ENCODE assay signal across 8 mouse cellular contexts in the genomic region with DNA sequence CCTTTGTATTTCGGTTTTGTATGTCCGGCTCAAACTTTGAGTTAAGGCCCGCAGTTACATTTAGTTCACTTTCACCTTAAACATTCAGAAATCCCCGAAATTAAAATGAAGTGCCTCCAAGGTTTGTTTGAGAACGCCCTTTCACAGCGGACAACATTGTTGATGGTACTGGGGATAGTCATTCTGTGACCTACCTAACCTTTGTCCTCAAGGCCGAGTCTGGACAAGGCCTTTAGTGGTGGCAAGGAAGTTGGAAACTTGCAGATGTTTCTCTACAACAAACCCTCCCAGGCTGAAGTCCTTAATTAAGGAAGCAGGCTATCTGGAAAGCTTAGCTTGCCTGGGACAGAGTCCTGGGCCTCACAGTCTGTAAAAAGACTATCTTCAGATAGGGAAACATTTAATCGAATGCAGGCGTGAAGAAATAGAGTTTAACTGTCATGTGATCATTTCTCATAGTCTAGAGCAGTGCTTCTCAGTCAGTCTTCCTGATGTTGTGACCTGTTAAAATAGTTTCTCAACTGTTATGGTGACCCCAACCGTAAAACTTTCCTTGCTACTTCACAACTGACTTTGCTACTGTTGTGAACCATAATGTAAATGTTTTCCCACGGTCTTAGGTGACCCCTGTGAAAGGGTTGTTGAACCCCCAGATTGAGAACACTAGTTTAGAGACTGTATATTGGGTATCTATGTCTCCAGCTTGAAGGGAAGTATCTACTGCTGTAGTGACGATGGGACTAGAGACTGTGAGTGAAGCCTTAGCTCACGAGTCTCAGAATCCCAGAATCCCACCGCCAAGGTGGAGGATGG. TPM values are rescaled to one million over a fixed set of nuclear protein-coding genes. Genes with fewer than 3 reads are reported as not detected.
A peak's percentile ranks its signal among the peaks of the same experiment; 100 is the strongest.
DNase-seq lines count a peak whose midpoint lies in the region; ATAC-seq and TF ChIP-seq lines count a peak whose summit lies in the region.

No protein-coding gene starts in this region.

- no peaks in the 10 kb centered on the region for H3K9me3 ChIP-seq in heart, postnatal 0 days (replicated peaks; ENCODE audit: control insufficient read depth, low read length)
- no peaks in the 10 kb centered on the region for H3K9me3 ChIP-seq in liver, embryonic 11.5 days (ENCODE audit: control insufficient read depth, low read length)
- no peaks in the 10 kb centered on the region for H3K9me3 ChIP-seq in stomach, embryonic 16.5 days (replicated peaks; ENCODE audit: control insufficient read depth, low read length)

- intact Hi-C loops in heart, adult 2 months (cut with DNase I), result loop anchor here (2.0 to 5.0 kb wide), 5 partner anchors 122 to 333 kb away; no protein-coding TSS in a partner anchor

- H3K27ac ChIP-seq in heart, adult 2 months, result peak overlapping the region; percentile 86
- peak overlapping the region; percentile 81 for H3K27ac ChIP-seq in brown adipose tissue, adult 24 weeks (replicated peaks; ENCODE audit: low read depth, low read length)
- H3K27ac ChIP-seq in heart, postnatal 0 days (ENCODE audit: low read depth), result peak overlapping the region; percentile 97; the same call in 1 of the 2 replicates
- peak overlapping the region; percentile 91 for H3K27ac ChIP-seq in liver, embryonic 11.5 days (ENCODE audit: low read depth, low read length)
- H3K27ac ChIP-seq in stomach, embryonic 16.5 days (ENCODE audit: low read length), result peak overlapping the region; percentile 96

- H3K27me3 ChIP-seq in heart, adult 2 months (ENCODE audit: control insufficient read depth, insufficient read depth, low read length), result no peaks in the 10 kb centered on the region
- H3K27me3 ChIP-seq in heart, postnatal 0 days (ENCODE audit: control insufficient read depth, insufficient read depth, low read length), result no peaks in the 10 kb centered on the region
- no peaks in the 10 kb centered on the region for H3K27me3 ChIP-seq in liver, embryonic 11.5 days (replicated peaks; ENCODE audit: control insufficient read depth, insufficient read depth, low read length)
- no peaks in the 10 kb centered on the region for H3K27me3 ChIP-seq in stomach, embryonic 16.5 days (ENCODE audit: control insufficient read depth, insufficient read depth, low read length)

- no peak for DNase-seq in heart, adult 2 months
- no peak for DNase-seq in heart, postnatal 4 days
- DNase-seq in heart, postnatal 0 days (ENCODE audit: low spot score), result no peak
- DNase-seq in liver, embryonic 11.5 days (ENCODE audit: low spot score), result no peak
- DNase-seq in urinary bladder, postnatal 25 days (ENCODE audit: low spot score), result no peak
- DNase-seq in spleen, postnatal 4 days (ENCODE audit: low spot score in 2 of 2), result no peak

- TF ChIP-seq CTCF in heart, adult 2 months (IDR thresholded peaks at IDR 0.05), result no peak
- no peak for TF ChIP-seq CTCF in heart, postnatal 0 days (IDR thresholded peaks at IDR 0.05; ENCODE audit: low read depth)

- no peak for ATAC-seq in heart, postnatal 0 days (ENCODE audit: insufficient read depth, low read depth)
- ATAC-seq in liver, embryonic 11.5 days (replicated peaks; ENCODE audit: low FRiP score), result no peak
- ATAC-seq in stomach, embryonic 16.5 days (ENCODE audit: insufficient read depth, low FRiP score), result no peak

- H3K36me3 ChIP-seq in heart, adult 2 months (ENCODE audit: control insufficient read depth, insufficient read depth, low read length), result peaks cover 33% of the 10 kb centered on the region
- 0 out of 2 replicates have a peak, but pooled peaks cover 1% of the 10 kb centered on the region for H3K36me3 ChIP-seq in heart, postnatal 0 days (replicated peaks; ENCODE audit: control insufficient read depth, insufficient read depth, low read length)
- no peaks in the 10 kb centered on the region; the same call in 1 of the 2 replicates for H3K36me3 ChIP-seq in liver, embryonic 11.5 days (ENCODE audit: control insufficient read depth, insufficient read depth, low read length)
- no peaks in the 10 kb centered on the region for H3K36me3 ChIP-seq in stomach, embryonic 16.5 days (ENCODE audit: control insufficient read depth, insufficient read depth, low read length)

- WGBS in heart, adult 2 months, result 3% methylated on average over 14 of the region's 14 CpGs
- 4% methylated on average over 14 of the region's 14 CpGs for WGBS in heart, postnatal 0 days
- WGBS in liver, embryonic 11.5 days, result 10% methylated on average over 14 of the region's 14 CpGs
- WGBS in stomach, embryonic 16.5 days, result 3% methylated on average over 14 of the region's 14 CpGs

- H3K9ac ChIP-seq in heart, adult 2 months (ENCODE audit: low read depth, low read length), result peak overlapping the region; percentile 94
- H3K9ac ChIP-seq in heart, postnatal 0 days (replicated peaks; ENCODE audit: low read depth, low read length), result peak overlapping the region; percentile 86
- peak overlapping the region; percentile 95 for H3K9ac ChIP-seq in liver, embryonic 11.5 days (ENCODE audit: low read depth, low read length)
- peak overlapping the region; percentile 99 for H3K9ac ChIP-seq in stomach, embryonic 16.5 days (ENCODE audit: low read length)

- H3K79me2 ChIP-seq in heart, adult 2 months (replicated peaks; ENCODE audit: control insufficient read depth, insufficient read depth, low read length), result peaks cover 13% of the 10 kb centered on the region

- H3K4me1 ChIP-seq in heart, adult 2 months (ENCODE audit: control insufficient read depth, insufficient read depth, low read length), result peaks cover 23% of the 10 kb centered on the region
- H3K4me1 ChIP-seq in brown adipose tissue, adult 24 weeks (ENCODE audit: control insufficient read depth, insufficient read depth, insufficient read length, low read length), result peaks cover 25% of the 10 kb centered on the region
- peaks cover 29% of the 10 kb centered on the region for H3K4me1 ChIP-seq in heart, postnatal 0 days (ENCODE audit: control insufficient read depth, insufficient read depth)
- peaks cover 30% of the 10 kb centered on the region for H3K4me1 ChIP-seq in liver, embryonic 11.5 days (replicated peaks; ENCODE audit: control insufficient read depth, insufficient read depth, low read length)
- H3K4me1 ChIP-seq in stomach, embryonic 16.5 days (ENCODE audit: control insufficient read depth, insufficient read depth, low read length), result peaks cover 45% of the 10 kb centered on the region

- TF ChIP-seq POLR2A in heart, adult 2 months (IDR thresholded peaks at IDR 0.05; ENCODE audit: insufficient read depth, low read depth, low read length), result peak; percentile 34; the same call in 1 of the 2 replicates

- peak overlapping the region; percentile 70 for H3K4me2 ChIP-seq in heart, postnatal 0 days (ENCODE audit: low read depth, low read length)
- peak overlapping the region; percentile 95 for H3K4me2 ChIP-seq in liver, embryonic 11.5 days
- peak overlapping the region; percentile 87 for H3K4me2 ChIP-seq in stomach, embryonic 16.5 days (ENCODE audit: low read depth, low read length)

- H3K4me3 ChIP-seq in heart, adult 2 months, result peak overlapping the region; percentile 72
- H3K4me3 ChIP-seq in brown adipose tissue, adult 24 weeks (ENCODE audit: insufficient read depth, low read depth, low read length), result peak overlapping the region; percentile 100
- H3K4me3 ChIP-seq in heart, postnatal 0 days (ENCODE audit: low read depth, low read length), result peak overlapping the region; percentile 93
- H3K4me3 ChIP-seq in liver, embryonic 11.5 days (ENCODE audit: low read depth, low read length), result peak overlapping the region; percentile 95
- H3K4me3 ChIP-seq in stomach, embryonic 16.5 days (replicated peaks; ENCODE audit: low read length), result peak overlapping the region; percentile 94

- TF ChIP-seq EP300 in heart, adult 2 months (IDR thresholded peaks at IDR 0.05; ENCODE audit: insufficient read depth, low read depth, low read length), result peak; percentile 15; the same call in 1 of the 2 replicates
- no peak for TF ChIP-seq EP300 in heart, postnatal 0 days (IDR thresholded peaks at IDR 0.05; ENCODE audit: low read depth)

RNA-seq across cellular contexts. Expression of gene Ctnnb1, which starts 6.0 kb away (rescaled TPM):
- 100 to 1,000 TPM; 382 to 431 TPM for total RNA-seq in heart, adult 2 months (2021)
- polyA plus RNA-seq in heart, adult 2 months (2012; rRNA removed), result 138 and 180 TPM in 2 replicates
- 100 to 1,000 TPM; 632 to 676 TPM for total RNA-seq in heart, postnatal 4 days (2021)
- polyA plus RNA-seq in brown adipose tissue, adult 24 weeks (2012; ENCODE audit: insufficient read depth, insufficient read length, missing spikeins), result 200 and 227 TPM in 2 replicates
- 720 and 857 TPM in 2 replicates for total RNA-seq in heart, postnatal 0 days (2014; rRNA removed; ENCODE audit: low replicate concordance)
- 203 and 214 TPM in 2 replicates for polyA plus RNA-seq in heart, postnatal 0 days (2015; fragmentation: Nextera tagmentation; extraction: Ambion mirVana)
- polyA plus RNA-seq in liver, embryonic 11.5 days (2014; fragmentation: Nextera tagmentation; extraction: Ambion mirVana), result 326 TPM in 2 replicates
- polyA plus RNA-seq in stomach, embryonic 16.5 days (2015; fragmentation: Nextera tagmentation; extraction: Ambion mirVana), result 486 and 539 TPM in 2 replicates
